Mouse (Mus musculus): ENCODE data around the gene Bud23. TPM values are rescaled to one million over a fixed set of nuclear protein-coding genes. Genes with fewer than 3 reads are reported as not detected.

Bud23 gene
- polyA plus RNA-seq, 1 experiment from 2014 or later = 150 TPM

- no peak for ATAC-seq (ENCODE audit: insufficient number of reproducible peaks, insufficient read depth, low FRiP score, low TSS enrichment, low read depth)
These were observed 25.2 kb downstream of the Bud23 start for GRCm38 (mm10) chr5:135039541-135039940.

GRCm38 (mm10) chr5:135037946-135038345, 26.8 kb downstream of the Bud23 start:
- H3K4me3 ChIP-seq (replicated peaks) = no peak overlapping the region
- no peak overlapping the region for H3K4me2 ChIP-seq
- H3K4me1 ChIP-seq (replicated peaks) = peaks cover 13% of the 10 kb centered on the region; the same call in 1 of the 2 replicates
- H3K9me3 ChIP-seq = peaks cover 7% of the 10 kb centered on the region; the same call in 1 of the 2 replicates
- H3K9ac ChIP-seq (replicated peaks) = no peak overlapping the region
- no peak for ATAC-seq (ENCODE audit: insufficient number of reproducible peaks, insufficient read depth, low FRiP score, low TSS enrichment, low read depth)
- H3K27me3 ChIP-seq = no peaks in the 10 kb centered on the region; the same call in 1 of the 2 replicates
- 98% methylated on average over 3 of the region's 3 CpGs for WGBS
- H3K36me3 ChIP-seq = peaks cover 36% of the 10 kb centered on the region
- no peak overlapping the region for H3K27ac ChIP-seq

More at GRCm38 (mm10) chr5:135039541-135039940, 25.2 kb downstream of the Bud23 start:
- H3K9ac ChIP-seq (replicated peaks) = no peak overlapping the region
- H3K27me3 ChIP-seq = no peaks in the 10 kb centered on the region; the same call in 1 of the 2 replicates
- no peak overlapping the region for H3K4me2 ChIP-seq
- peaks cover 13% of the 10 kb centered on the region; the same call in 1 of the 2 replicates for H3K4me1 ChIP-seq (replicated peaks)
- H3K27ac ChIP-seq = no peak overlapping the region
- WGBS = 86% methylated on average over 9 of the region's 9 CpGs
- H3K36me3 ChIP-seq = peaks cover 45% of the 10 kb centered on the region
- H3K4me3 ChIP-seq (replicated peaks) = no peak overlapping the region
- H3K9me3 ChIP-seq = peaks cover 3% of the 10 kb centered on the region; the same call in 1 of the 2 replicates

DNA sequence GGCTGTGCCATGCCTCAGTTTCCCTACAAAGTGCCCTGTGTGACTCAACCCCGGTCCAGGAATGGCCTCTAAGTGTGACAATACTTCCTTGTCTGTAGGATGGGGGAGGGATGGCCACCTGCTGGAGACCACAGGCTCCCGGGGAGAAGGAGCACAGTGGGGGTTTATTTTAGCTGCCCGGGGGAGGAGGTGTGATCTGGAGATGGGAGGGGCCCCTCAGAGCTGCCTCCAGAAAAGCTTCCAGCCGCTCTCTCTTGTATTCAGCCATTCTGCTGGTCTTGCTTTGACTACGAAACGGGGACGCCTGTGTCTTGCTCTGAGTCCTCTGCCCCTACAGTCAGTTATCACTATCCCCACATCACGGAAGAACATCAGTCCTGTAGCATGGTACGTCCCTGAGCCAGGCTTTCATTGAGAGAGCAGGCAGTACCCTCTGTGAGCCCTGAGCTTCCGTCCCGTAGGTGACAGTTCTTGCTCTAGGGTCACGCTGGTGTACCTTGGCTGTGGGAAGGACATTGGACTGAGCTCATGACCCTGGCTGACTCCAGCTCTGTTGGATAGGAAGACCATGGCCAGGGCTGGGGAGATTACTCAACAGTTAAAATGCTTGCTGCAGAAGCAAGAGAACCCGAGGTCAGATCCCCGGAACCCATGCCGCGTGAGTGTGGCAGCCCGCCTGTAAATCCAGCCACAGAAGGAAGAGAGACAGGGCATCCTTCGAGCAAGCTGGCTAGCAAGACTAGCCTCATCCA, 29.0 kb downstream of the Bud23 start:
- WGBS = 62% methylated on average over 18 of the region's 18 CpGs
- Histone ChIP-seq H3K36me3 (peaks cover 31% of the 10 kb centered on the region), H3K4me1 (replicated peaks) (peaks cover 13% of the 10 kb centered on the region; the same call in 1 of the 2 replicates), H3K4me2 (no peak overlapping the region), H3K27me3 (no peaks in the 10 kb centered on the region), H3K4me3 (replicated peaks) (no peak overlapping the region), H3K27ac (no peak overlapping the region), H3K9me3 (peaks cover 7% of the 10 kb centered on the region; the same call in 1 of the 2 replicates), H3K9ac (replicated peaks) (0 out of 2 replicates have a peak overlapping the region, but pooled peaks have one; percentile 5)
- no peak for ATAC-seq (ENCODE audit: insufficient number of reproducible peaks, insufficient read depth, low FRiP score, low TSS enrichment, low read depth)

DNA sequence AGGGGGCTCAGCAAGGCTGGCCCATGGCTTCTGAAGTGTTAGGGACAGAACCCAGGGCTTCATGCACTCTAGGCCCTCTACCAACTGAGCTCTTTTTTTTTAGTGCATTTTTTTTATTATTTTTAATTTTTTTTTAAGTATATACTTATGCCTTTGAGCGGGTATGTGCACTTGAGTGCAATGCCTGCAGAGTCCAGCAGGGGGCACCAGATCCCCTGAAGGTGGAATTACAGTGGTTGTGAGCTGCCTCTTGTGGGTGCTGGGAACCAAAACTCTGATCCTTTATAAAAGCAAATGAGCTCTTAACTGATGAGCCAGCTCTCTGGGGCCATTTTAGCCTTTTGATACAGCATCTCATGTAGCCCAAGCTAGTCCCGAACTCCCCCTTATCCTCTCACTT, 30.2 kb downstream of the Bud23 start:
- H3K27me3 ChIP-seq = no peaks in the 10 kb centered on the region
- WGBS = 100% methylated on average over 2 of the region's 2 CpGs
- no peak overlapping the region for H3K27ac ChIP-seq
- H3K4me2 ChIP-seq = no peak overlapping the region
- H3K4me3 ChIP-seq (replicated peaks) = no peak overlapping the region
- peaks cover 13% of the 10 kb centered on the region; the same call in 1 of the 2 replicates for H3K4me1 ChIP-seq (replicated peaks)
- peaks cover 25% of the 10 kb centered on the region for H3K36me3 ChIP-seq
- peaks cover 7% of the 10 kb centered on the region; the same call in 1 of the 2 replicates for H3K9me3 ChIP-seq
- no peak overlapping the region for H3K9ac ChIP-seq (replicated peaks)
- no peak for ATAC-seq (ENCODE audit: insufficient number of reproducible peaks, insufficient read depth, low FRiP score, low TSS enrichment, low read depth)

DNA sequence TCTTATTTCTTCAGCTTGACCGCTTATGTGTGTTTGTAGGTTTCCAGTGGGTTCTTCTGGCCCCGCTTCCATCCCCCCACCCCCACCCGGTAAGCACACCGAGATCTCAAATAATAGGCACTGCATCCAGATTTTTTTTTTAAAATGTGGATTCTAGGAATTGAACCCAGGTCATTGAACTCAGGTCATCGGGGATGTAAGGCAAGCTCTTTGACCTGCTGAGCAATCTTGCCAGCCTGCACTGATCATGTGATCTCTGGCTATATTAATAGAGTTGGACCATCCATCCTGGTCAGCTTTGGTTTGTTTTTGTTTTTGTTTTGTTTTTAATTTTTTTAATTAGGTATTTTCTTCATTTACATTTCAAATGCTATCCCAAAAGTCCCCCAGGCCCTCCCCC, 32.2 kb downstream of the Bud23 start:
- H3K27ac ChIP-seq = no peak overlapping the region
- no peak overlapping the region for H3K4me2 ChIP-seq
- H3K9me3 ChIP-seq = peaks cover 7% of the 10 kb centered on the region; the same call in 1 of the 2 replicates
- H3K36me3 ChIP-seq = peaks cover 8% of the 10 kb centered on the region
- WGBS = 95% methylated on average over 5 of the region's 5 CpGs
- no peak overlapping the region for H3K9ac ChIP-seq (replicated peaks)
- peaks cover 18% of the 10 kb centered on the region; the same call in 1 of the 2 replicates for H3K4me1 ChIP-seq (replicated peaks)
- H3K27me3 ChIP-seq = no peaks in the 10 kb centered on the region
- no peak for ATAC-seq (ENCODE audit: insufficient number of reproducible peaks, insufficient read depth, low FRiP score, low TSS enrichment, low read depth)
- H3K4me3 ChIP-seq (replicated peaks) = no peak overlapping the region

DNA sequence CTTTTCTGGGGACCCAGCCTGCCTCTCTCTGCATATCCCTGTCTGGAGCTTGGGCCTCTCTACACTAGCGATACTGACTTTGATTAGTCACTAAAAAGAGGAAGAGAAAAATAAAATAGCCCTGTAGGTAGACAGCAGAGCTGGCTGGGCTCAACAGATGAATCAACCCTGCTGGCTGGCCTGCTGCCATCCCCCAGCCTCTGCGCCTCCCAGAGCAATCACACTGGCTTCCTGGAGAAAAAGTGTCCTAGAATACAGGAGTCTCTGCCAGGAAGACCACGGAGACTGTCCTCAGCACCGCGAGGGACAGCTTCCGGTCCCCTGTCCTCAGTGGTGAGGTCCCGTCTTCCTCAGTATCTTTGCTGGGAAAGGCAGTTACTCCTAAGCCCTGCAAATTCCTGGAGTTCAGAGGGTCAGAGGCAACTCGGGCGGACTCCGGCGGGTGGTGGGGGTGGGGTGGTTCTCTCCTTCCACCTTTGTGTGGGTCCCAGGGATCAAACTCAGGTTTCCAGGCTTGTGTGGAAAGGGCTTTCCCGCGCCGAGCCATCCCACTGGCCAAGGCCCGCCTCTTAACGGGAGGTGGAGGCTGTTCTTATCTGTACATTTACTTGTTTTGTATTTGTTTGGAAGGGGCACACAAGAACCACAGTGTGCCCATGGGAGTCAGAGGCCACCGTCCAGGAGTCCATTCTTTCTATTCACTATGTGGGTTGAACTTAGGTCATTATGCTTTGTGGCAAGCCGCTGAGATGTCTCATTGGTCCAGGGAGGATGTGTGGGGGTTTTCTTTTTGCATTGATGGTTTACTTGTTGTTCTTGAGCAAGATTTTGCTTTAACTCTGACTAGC, 35.5 kb downstream of the Bud23 start:
- Histone ChIP-seq H3K36me3 (no peaks in the 10 kb centered on the region), H3K9me3 (0 out of 2 replicates have a peak, but pooled peaks cover under 1% of the 10 kb centered on the region), H3K4me1 (replicated peaks) (peaks cover 23% of the 10 kb centered on the region), H3K4me2 (no peak overlapping the region), H3K4me3 (replicated peaks) (no peak overlapping the region), H3K27me3 (no peaks in the 10 kb centered on the region), H3K27ac (no peak overlapping the region; the same call in 1 of the 2 replicates), H3K9ac (replicated peaks) (no peak overlapping the region)
- ATAC-seq (ENCODE audit: insufficient number of reproducible peaks, insufficient read depth, low FRiP score, low TSS enrichment, low read depth) = no peak
- 58% methylated on average over 18 of the region's 18 CpGs for WGBS

DNA sequence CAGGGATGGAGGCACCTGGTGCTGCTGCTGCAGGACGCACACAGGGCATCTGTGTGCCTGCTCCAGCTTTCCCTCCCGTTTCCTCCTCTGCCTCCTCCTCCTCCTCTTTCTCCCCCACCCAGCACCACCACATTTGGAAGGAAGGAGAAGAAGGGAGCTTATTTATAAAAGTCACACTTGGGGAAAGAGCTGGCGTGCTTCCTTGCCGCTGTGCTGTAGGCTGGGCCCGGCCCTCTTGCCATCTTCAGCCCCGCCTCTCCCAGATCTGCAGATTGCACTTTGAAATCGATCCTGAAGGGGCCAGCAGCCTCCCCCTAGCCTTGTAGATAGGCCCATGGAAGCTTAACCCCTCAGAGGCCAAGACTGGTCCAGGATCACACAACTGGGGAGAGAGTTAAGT, 38.9 kb downstream of the Bud23 start:
- no peak for ATAC-seq (ENCODE audit: insufficient number of reproducible peaks, insufficient read depth, low FRiP score, low TSS enrichment, low read depth)
- H3K4me3 ChIP-seq (replicated peaks) = 0 out of 2 replicates have a peak overlapping the region, but pooled peaks have one; percentile 3
- peak overlapping the region; percentile 94 for H3K4me2 ChIP-seq

GRCm38 (mm10) chr5:135024665-135025224, 40.0 kb downstream of the Bud23 start:
- no peaks in the 10 kb centered on the region for H3K36me3 ChIP-seq
- H3K4me2 ChIP-seq = peak overlapping the region; percentile 94
- H3K4me1 ChIP-seq (replicated peaks) = peaks cover 31% of the 10 kb centered on the region
- H3K9me3 ChIP-seq = no peaks in the 10 kb centered on the region
- H3K9ac ChIP-seq (replicated peaks) = no peak overlapping the region
- no peak overlapping the region for H3K27ac ChIP-seq
- ATAC-seq (ENCODE audit: insufficient number of reproducible peaks, insufficient read depth, low FRiP score, low TSS enrichment, low read depth) = no peak
- H3K4me3 ChIP-seq (replicated peaks) = peak overlapping the region; percentile 75
- H3K27me3 ChIP-seq = no peaks in the 10 kb centered on the region
- WGBS = 47% methylated on average over 11 of the region's 11 CpGs

More for the DNA sequence above, 38.9 kb downstream of the Bud23 start:
- 8% methylated on average over 7 of the region's 7 CpGs for WGBS
- peaks cover 31% of the 10 kb centered on the region for H3K4me1 ChIP-seq (replicated peaks)
- no peaks in the 10 kb centered on the region for H3K36me3 ChIP-seq
- no peaks in the 10 kb centered on the region for H3K27me3 ChIP-seq
- H3K27ac ChIP-seq = no peak overlapping the region
- H3K9ac ChIP-seq (replicated peaks) = no peak overlapping the region
- H3K9me3 ChIP-seq = no peaks in the 10 kb centered on the region

- under 1% methylated on average over 61 of the region's 61 CpGs for WGBS
- Histone ChIP-seq H3K9ac (replicated peaks) (peak within 1 kb of the TSS; percentile 78), H3K9me3 (no peaks in the 10 kb centered on the region), H3K27ac (no peak within 1 kb of the TSS), H3K4me3 (replicated peaks) (peak within 1 kb of the TSS; percentile 75), H3K27me3 (no peaks in the 10 kb centered on the region), H3K4me2 (peak within 1 kb of the TSS; percentile 94), H3K36me3 (no peaks in the 10 kb centered on the region), H3K4me1 (replicated peaks) (peaks cover 27% of the 10 kb centered on the region)
- peak; percentile 90 for ATAC-seq (ENCODE audit: insufficient number of reproducible peaks, insufficient read depth, low FRiP score, low TSS enrichment, low read depth)
These were observed 41.2 kb downstream of the Bud23 start, which contains the start of gene Stx1a for GRCm38 (mm10) chr5:135023344-135024173. Gene Stx1a, plus strand, starts transcription at chr5:135023482.

- no peaks in the 10 kb centered on the region for H3K27me3 ChIP-seq
- no peak overlapping the region for H3K9ac ChIP-seq (replicated peaks)
- no peaks in the 10 kb centered on the region for H3K36me3 ChIP-seq
- ATAC-seq (ENCODE audit: insufficient number of reproducible peaks, insufficient read depth, low FRiP score, low TSS enrichment, low read depth) = no peak
- H3K9me3 ChIP-seq = no peaks in the 10 kb centered on the region
- H3K27ac ChIP-seq = no peak overlapping the region
- 79% methylated on average over 6 of the region's 6 CpGs for WGBS
- H3K4me1 ChIP-seq (replicated peaks) = peaks cover 27% of the 10 kb centered on the region
- no peak overlapping the region for H3K4me2 ChIP-seq
- H3K4me3 ChIP-seq (replicated peaks) = no peak overlapping the region
These were observed 42.9 kb downstream of the Bud23 start for GRCm38 (mm10) chr5:135021814-135022213.

All from limb, embryonic 12.5 days (tissue).